8 mouse cellular contexts compared by ENCODE assay signal in genomic region chr16:76371614-76371917, GRCm38 (mm10). TPM values are rescaled to one million over a fixed set of nuclear protein-coding genes. Genes with fewer than 3 reads are reported as not detected.
DNase-seq lines count a peak whose midpoint lies in the region; ATAC-seq and TF ChIP-seq lines count a peak whose summit lies in the region.

No protein-coding gene starts in this region.

- H3K4me2 ChIP-seq in hindbrain, embryonic 12.5 days (replicated peaks) = peak overlapping the region; percentile 67
- peak overlapping the region; percentile 61 for H3K4me2 ChIP-seq in midbrain, embryonic 13.5 days (replicated peaks)

- peaks cover 22% of the 10 kb centered on the region; the same call in 1 of the 2 replicates for H3K4me1 ChIP-seq in kidney, adult 2 months (ENCODE audit: control insufficient read depth, insufficient read depth, low read length)
- peaks cover 18% of the 10 kb centered on the region for H3K4me1 ChIP-seq in hindbrain, embryonic 12.5 days
- H3K4me1 ChIP-seq in midbrain, embryonic 13.5 days (replicated peaks) = peaks cover 30% of the 10 kb centered on the region

- H3K4me3 ChIP-seq in kidney, adult 2 months (ENCODE audit: insufficient read depth, low read depth, low read length) = peak overlapping the region; percentile 97
- peak overlapping the region; percentile 91 for H3K4me3 ChIP-seq in hindbrain, embryonic 12.5 days
- peak overlapping the region; percentile 86 for H3K4me3 ChIP-seq in midbrain, embryonic 13.5 days (replicated peaks)

- H3K27me3 ChIP-seq in kidney, adult 2 months (replicated peaks; ENCODE audit: control insufficient read depth, insufficient read depth, low read length) = no peaks in the 10 kb centered on the region
- H3K27me3 ChIP-seq in hindbrain, embryonic 12.5 days = no peaks in the 10 kb centered on the region
- no peaks in the 10 kb centered on the region for H3K27me3 ChIP-seq in midbrain, embryonic 13.5 days

- no peak for TF ChIP-seq POLR2A in kidney, adult 2 months (IDR thresholded peaks at IDR 0.05; ENCODE audit: low read depth, low read length)

- 2% methylated on average over 7 of the region's 7 CpGs for WGBS in kidney, adult 2 months
- 5% methylated on average over 7 of the region's 7 CpGs for WGBS in hindbrain, embryonic 12.5 days
- WGBS in midbrain, embryonic 13.5 days = 4% methylated on average over 7 of the region's 7 CpGs

- H3K9ac ChIP-seq in hindbrain, embryonic 12.5 days = peak overlapping the region; percentile 96
- peak overlapping the region; percentile 94 for H3K9ac ChIP-seq in midbrain, embryonic 13.5 days (replicated peaks)

- no peak for TF ChIP-seq CTCF in kidney, adult 2 months (conservative IDR thresholded peaks at IDR 0.05; ENCODE audit: insufficient read depth, insufficient read length, low read depth, low read length)

- no peak for DNase-seq in kidney, adult 2 months
- DNase-seq in kidney, adult 8-10 months = no peak
- DNase-seq in adipocyte (ENCODE audit: low spot score) = peak; percentile 57
- no peak for DNase-seq in spleen, postnatal 36 days (ENCODE audit: low spot score in 2 of 2)
- DNase-seq in urinary bladder, postnatal 14 days (ENCODE audit: low spot score) = no peak
- DNase-seq in adrenal gland, adult 8-10 months = no peak

- H3K9me3 ChIP-seq in hindbrain, embryonic 12.5 days (replicated peaks) = no peaks in the 10 kb centered on the region
- no peaks in the 10 kb centered on the region for H3K9me3 ChIP-seq in midbrain, embryonic 13.5 days

- H3K27ac ChIP-seq in kidney, adult 2 months (ENCODE audit: insufficient read depth, low read depth, low read length) = peak overlapping the region; percentile 89
- H3K27ac ChIP-seq in hindbrain, embryonic 12.5 days = no peak overlapping the region
- H3K27ac ChIP-seq in midbrain, embryonic 13.5 days = no peak overlapping the region

- ATAC-seq in hindbrain, embryonic 12.5 days (ENCODE audit: low FRiP score) = no peak
- ATAC-seq in midbrain, embryonic 13.5 days = no peak

- no peaks in the 10 kb centered on the region for H3K36me3 ChIP-seq in kidney, adult 2 months (ENCODE audit: control insufficient read depth, insufficient read depth, low read length)
- no peaks in the 10 kb centered on the region for H3K36me3 ChIP-seq in hindbrain, embryonic 12.5 days
- H3K36me3 ChIP-seq in midbrain, embryonic 13.5 days = 0 out of 2 replicates have a peak, but pooled peaks cover 4% of the 10 kb centered on the region

RNA-seq across cellular contexts. Expression of gene Nrip1, which starts 2.1 kb away (rescaled TPM):
- 7.1 and 8.3 TPM in 2 replicates for polyA plus RNA-seq in kidney, adult 2 months (2012; rRNA removed)
- polyA plus RNA-seq in hindbrain, embryonic 12.5 days (2016; fragmentation: Nextera tagmentation; extraction: Ambion mirVana) = 34.0 and 35.6 TPM in 2 replicates
- polyA plus RNA-seq in midbrain, embryonic 13.5 days (2015; fragmentation: Nextera tagmentation; extraction: Ambion mirVana) = 28.1 and 30.1 TPM in 2 replicates
- total RNA-seq in adrenal gland, adult 8-10 months (2022) = 100 to 1,000 TPM in 2 of 4 experiments, 10 to 100 TPM in 2; 86.7 to 143 (median 105) TPM
